Mouse (Mus musculus): Measurements from ENCODE around the gene Thra. TPM values are rescaled to one million over a fixed set of nuclear protein-coding genes. Genes with fewer than 3 reads are reported as not detected.

The Thra gene
- 19.8 and 20.7 TPM in 2 replicates for polyA plus RNA-seq (2012; rRNA removed)

- 2% methylated on average over 22 of the region's 22 CpGs for WGBS
- no peaks in the 10 kb centered on the region for H3K36me3 ChIP-seq (ENCODE audit: control insufficient read depth, insufficient read depth, low read length)
- peaks cover 6% of the 10 kb centered on the region for H3K4me1 ChIP-seq (ENCODE audit: control insufficient read depth, insufficient read depth, insufficient read length)
- H3K4me3 ChIP-seq (ENCODE audit: extremely low read depth, insufficient read depth, insufficient read length), result peak within 1 kb of the TSS; percentile 76
- DNase-seq (ENCODE audit: low read depth in 1 of 2, low spot score in 2 of 2), result no peak
- no peaks in the 10 kb centered on the region for H3K27me3 ChIP-seq (ENCODE audit: control insufficient read depth, insufficient read depth, low read length)
- H3K27ac ChIP-seq (ENCODE audit: insufficient read depth, low read length), result no peak within 1 kb of the TSS
- no peak for TF ChIP-seq CTCF (IDR thresholded peaks at IDR 0.05; ENCODE audit: extremely low read depth, insufficient read depth, insufficient read length, insufficient replicate concordance)
- no peak for TF ChIP-seq POLR2A (IDR thresholded peaks at IDR 0.05; ENCODE audit: low read depth, low read length)
Measured at GRCm38 (mm10) chr11:98740393-98741050, at the start of gene Thra. Gene Thra, plus strand, starts transcription at chr11:98740638.

DNA sequence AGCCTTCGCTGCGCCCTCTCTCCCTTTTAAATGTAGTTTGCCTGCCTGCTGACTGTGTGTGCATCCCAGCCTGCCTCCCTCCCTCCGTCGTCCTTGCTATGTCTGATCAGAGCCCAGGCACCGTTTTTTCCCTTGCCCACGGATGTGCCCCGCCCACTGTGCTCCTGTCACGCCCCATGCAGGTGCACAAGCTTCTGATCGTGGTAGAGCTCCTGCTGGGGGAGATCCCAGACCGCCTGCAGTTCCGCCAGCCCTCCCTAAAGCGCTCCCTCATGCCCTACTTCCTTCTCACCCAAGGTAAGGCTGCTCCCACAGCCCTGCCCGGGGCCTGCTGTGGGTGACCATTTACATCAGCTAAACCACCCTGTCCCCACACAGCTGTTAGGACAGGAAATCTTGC lies 47.2 kb upstream of the Thra start:
- TF ChIP-seq POLR2A (IDR thresholded peaks at IDR 0.05; ENCODE audit: low read depth, low read length) (no peak), CTCF (IDR thresholded peaks at IDR 0.05; ENCODE audit: extremely low read depth, insufficient read depth, insufficient read length, insufficient replicate concordance) (no peak)
- Histone ChIP-seq H3K4me3 (ENCODE audit: extremely low read depth, insufficient read depth, insufficient read length) (no peak overlapping the region), H3K27ac (ENCODE audit: insufficient read depth, low read length) (no peak overlapping the region), H3K27me3 (ENCODE audit: control insufficient read depth, insufficient read depth, low read length) (no peaks in the 10 kb centered on the region), H3K36me3 (ENCODE audit: control insufficient read depth, insufficient read depth, low read length) (peaks cover 55% of the 10 kb centered on the region), H3K4me1 (ENCODE audit: control insufficient read depth, insufficient read depth, insufficient read length) (no peaks in the 10 kb centered on the region)
- WGBS, result 60% methylated on average over 13 of the region's 13 CpGs
- DNase-seq (ENCODE audit: low read depth in 1 of 2, low spot score in 2 of 2), result no peak

- Histone ChIP-seq H3K4me3 (ENCODE audit: extremely low read depth, insufficient read depth, insufficient read length) (no peak overlapping the region), H3K27me3 (ENCODE audit: control insufficient read depth, insufficient read depth, low read length) (no peaks in the 10 kb centered on the region), H3K4me1 (ENCODE audit: control insufficient read depth, insufficient read depth, insufficient read length) (no peaks in the 10 kb centered on the region), H3K36me3 (ENCODE audit: control insufficient read depth, insufficient read depth, low read length) (peaks cover 53% of the 10 kb centered on the region), H3K27ac (ENCODE audit: insufficient read depth, low read length) (no peak overlapping the region)
- 94% methylated on average over 8 of the region's 9 CpGs for WGBS
- TF ChIP-seq CTCF (IDR thresholded peaks at IDR 0.05; ENCODE audit: extremely low read depth, insufficient read depth, insufficient read length, insufficient replicate concordance), result no peak
- no peak for TF ChIP-seq POLR2A (IDR thresholded peaks at IDR 0.05; ENCODE audit: low read depth, low read length)
- DNase-seq (ENCODE audit: low read depth in 1 of 2, low spot score in 2 of 2), result no peak
Measured at GRCm38 (mm10) chr11:98693746-98694145, 46.7 kb upstream of the Thra start.

DNA sequence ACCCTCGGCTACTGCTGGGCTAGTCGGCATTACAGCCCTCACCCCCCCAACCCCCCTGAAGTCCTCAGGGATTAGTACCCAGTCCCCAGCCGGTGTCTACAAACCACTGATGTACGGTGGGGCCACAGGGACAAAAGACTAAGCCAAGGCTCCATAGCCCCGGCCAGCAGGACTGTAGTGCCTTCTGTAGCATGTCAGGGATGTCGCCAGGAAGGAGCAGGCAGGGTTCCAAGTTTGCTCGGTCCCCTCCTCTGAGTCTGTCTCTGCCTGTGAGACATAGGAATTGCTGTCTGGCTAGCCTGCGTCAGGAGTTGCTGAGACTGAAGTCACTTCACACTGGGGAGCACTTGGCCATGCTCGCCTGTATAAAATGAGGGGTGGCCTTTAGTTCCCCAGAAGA lies 46.1 kb upstream of the Thra start:
- Histone ChIP-seq H3K4me1 (ENCODE audit: control insufficient read depth, insufficient read depth, insufficient read length) (no peaks in the 10 kb centered on the region), H3K4me3 (ENCODE audit: extremely low read depth, insufficient read depth, insufficient read length) (no peak overlapping the region), H3K27me3 (ENCODE audit: control insufficient read depth, insufficient read depth, low read length) (no peaks in the 10 kb centered on the region), H3K27ac (ENCODE audit: insufficient read depth, low read length) (no peak overlapping the region), H3K36me3 (ENCODE audit: control insufficient read depth, insufficient read depth, low read length) (peaks cover 50% of the 10 kb centered on the region)
- DNase-seq (ENCODE audit: low read depth in 1 of 2, low spot score in 2 of 2), result no peak
- no peak for TF ChIP-seq POLR2A (IDR thresholded peaks at IDR 0.05; ENCODE audit: low read depth, low read length)
- no peak for TF ChIP-seq CTCF (IDR thresholded peaks at IDR 0.05; ENCODE audit: extremely low read depth, insufficient read depth, insufficient read length, insufficient replicate concordance)
- WGBS, result 87% methylated on average over 9 of the region's 9 CpGs

DNA sequence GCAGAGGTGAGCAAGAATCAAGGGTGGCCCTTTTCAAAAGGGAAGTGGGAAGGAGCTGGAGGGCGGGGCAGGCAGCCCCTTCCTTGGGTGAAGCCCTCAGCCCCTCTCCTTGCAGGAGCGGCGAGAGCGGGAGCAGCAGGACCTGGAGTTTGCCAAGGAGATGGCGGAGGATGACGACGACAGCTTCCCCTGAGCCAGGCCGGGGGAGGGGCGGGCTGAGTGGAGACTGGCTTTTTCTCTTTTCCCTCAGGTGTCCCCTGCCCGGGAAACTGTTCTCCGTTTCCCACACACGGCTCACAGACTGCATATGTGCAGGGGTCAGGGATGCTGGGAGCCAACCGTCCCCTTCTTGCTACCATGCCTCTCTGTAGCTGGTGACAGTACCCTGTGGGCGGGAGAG lies 45.0 kb upstream of the Thra start:
- 96% methylated on average over 14 of the region's 14 CpGs for WGBS
- DNase-seq (ENCODE audit: low read depth in 1 of 2, low spot score in 2 of 2), result no peak
- Histone ChIP-seq H3K27me3 (ENCODE audit: control insufficient read depth, insufficient read depth, low read length) (no peaks in the 10 kb centered on the region), H3K36me3 (ENCODE audit: control insufficient read depth, insufficient read depth, low read length) (peaks cover 43% of the 10 kb centered on the region), H3K4me1 (ENCODE audit: control insufficient read depth, insufficient read depth, insufficient read length) (no peaks in the 10 kb centered on the region), H3K4me3 (ENCODE audit: extremely low read depth, insufficient read depth, insufficient read length) (no peak overlapping the region), H3K27ac (ENCODE audit: insufficient read depth, low read length) (no peak overlapping the region)
- TF ChIP-seq CTCF (IDR thresholded peaks at IDR 0.05; ENCODE audit: extremely low read depth, insufficient read depth, insufficient read length, insufficient replicate concordance) (no peak), POLR2A (IDR thresholded peaks at IDR 0.05; ENCODE audit: low read depth, low read length) (no peak)

- TF ChIP-seq POLR2A (IDR thresholded peaks at IDR 0.05; ENCODE audit: low read depth, low read length), result no peak
- no peak overlapping the region for H3K4me3 ChIP-seq (ENCODE audit: extremely low read depth, insufficient read depth, insufficient read length)
- WGBS, result 84% methylated on average over 14 of the region's 14 CpGs
- H3K4me1 ChIP-seq (ENCODE audit: control insufficient read depth, insufficient read depth, insufficient read length), result no peaks in the 10 kb centered on the region
- H3K36me3 ChIP-seq (ENCODE audit: control insufficient read depth, insufficient read depth, low read length), result peaks cover 32% of the 10 kb centered on the region
- no peak for DNase-seq (ENCODE audit: low read depth in 1 of 2, low spot score in 2 of 2)
- no peak overlapping the region for H3K27ac ChIP-seq (ENCODE audit: insufficient read depth, low read length)
- no peaks in the 10 kb centered on the region for H3K27me3 ChIP-seq (ENCODE audit: control insufficient read depth, insufficient read depth, low read length)
Measured at GRCm38 (mm10) chr11:98696454-98697216, 43.8 kb upstream of the Thra start.

GRCm38 (mm10) chr11:98697225-98697624 lies 43.2 kb upstream of the Thra start:
- 93% methylated on average over 12 of the region's 12 CpGs for WGBS
- Histone ChIP-seq H3K27ac (ENCODE audit: insufficient read depth, low read length) (no peak overlapping the region), H3K36me3 (ENCODE audit: control insufficient read depth, insufficient read depth, low read length) (peaks cover 26% of the 10 kb centered on the region), H3K4me1 (ENCODE audit: control insufficient read depth, insufficient read depth, insufficient read length) (no peaks in the 10 kb centered on the region), H3K4me3 (ENCODE audit: extremely low read depth, insufficient read depth, insufficient read length) (no peak overlapping the region), H3K27me3 (ENCODE audit: control insufficient read depth, insufficient read depth, low read length) (no peaks in the 10 kb centered on the region)
- no peak for DNase-seq (ENCODE audit: low read depth in 1 of 2, low spot score in 2 of 2)
- TF ChIP-seq POLR2A (IDR thresholded peaks at IDR 0.05; ENCODE audit: low read depth, low read length) (no peak), CTCF (IDR thresholded peaks at IDR 0.05; ENCODE audit: extremely low read depth, insufficient read depth, insufficient read length, insufficient replicate concordance) (no peak)

Measured in spleen, adult 2 months (tissue).